Mouse (Mus musculus): ENCODE measurements around the gene Traf5. TPM values are rescaled to one million over a fixed set of nuclear protein-coding genes. Genes with fewer than 3 reads are reported as not detected.
A peak's percentile ranks its signal among the peaks of the same experiment; 100 is the strongest.

Gene Traf5
- polyA plus RNA-seq, 1 experiment from 2014 or later, result 16.9 TPM

GRCm38 (mm10) chr1:192103176-192103575 lies 10.8 kb upstream of the Traf5 start:
- H3K4me3 ChIP-seq (ENCODE audit: control insufficient read depth in 1 of 2, insufficient read depth in 1 of 2, low read depth in 1 of 2, low read length in 2 of 2), result no peak overlapping the region
- no peaks in the 10 kb centered on the region for H3K27me3 ChIP-seq (ENCODE audit: control insufficient read depth, insufficient read depth, low read length)
- no peak overlapping the region for H3K4me2 ChIP-seq (ENCODE audit: low read length)
- peaks cover 70% of the 10 kb centered on the region for H3K36me3 ChIP-seq (ENCODE audit: control insufficient read depth, insufficient read depth, low read length)
- peaks cover 0 to 14% of the 10 kb centered on the region in 2 experiments; a peak in 2 of 4 replicates for H3K4me1 ChIP-seq (ENCODE audit: control insufficient read depth in 2 of 2, insufficient read depth in 2 of 2, low read length in 2 of 2)
- ATAC-seq (ENCODE audit: insufficient number of reproducible peaks, insufficient read depth, low FRiP score, low read depth), result no peak
- H3K9me3 ChIP-seq (ENCODE audit: control insufficient read depth, low read length), result no peaks in the 10 kb centered on the region
- H3K9ac ChIP-seq (ENCODE audit: low read length), result no peak overlapping the region
- WGBS, result 52% methylated on average over 6 of the region's 6 CpGs
- 0 out of 4 replicates have a peak overlapping the region, but pooled peaks of 1 of the 2 experiments have one; percentile 20 for H3K27ac ChIP-seq (replicated peaks in 1 of 2; ENCODE audit: control insufficient read depth in 1 of 2, insufficient read depth in 1 of 2, low read depth in 2 of 2, low read length in 2 of 2)

DNA sequence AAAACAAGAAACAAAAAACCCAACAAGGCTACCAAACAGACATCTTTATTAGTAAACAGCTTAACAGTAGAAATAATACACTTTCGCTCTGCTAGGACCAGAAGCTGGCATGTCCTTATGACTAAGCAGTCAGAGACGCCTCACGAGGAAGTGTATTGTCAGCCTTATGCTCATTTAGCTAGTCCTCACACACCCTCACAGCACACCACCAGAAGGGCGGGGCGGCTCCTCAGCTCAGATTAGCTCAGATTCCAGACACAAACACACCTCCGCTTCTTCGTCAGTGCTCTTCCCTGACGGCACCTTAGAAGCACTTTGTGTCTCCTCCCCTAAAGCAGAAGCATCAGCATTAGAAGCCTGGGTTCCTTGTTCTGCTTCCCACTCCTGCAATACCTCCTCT lies 9.0 kb upstream of the Traf5 start:
- 68% methylated on average over 8 of the region's 8 CpGs for WGBS
- H3K36me3 ChIP-seq (ENCODE audit: control insufficient read depth, insufficient read depth, low read length), result peaks cover 61% of the 10 kb centered on the region

GRCm38 (mm10) chr1:192100742-192101141 lies 8.4 kb upstream of the Traf5 start:
- no peak overlapping the region for H3K4me3 ChIP-seq (ENCODE audit: control insufficient read depth in 1 of 2, insufficient read depth in 1 of 2, low read depth in 1 of 2, low read length in 2 of 2)
- no peak overlapping the region for H3K4me2 ChIP-seq (ENCODE audit: low read length)
- H3K4me1 ChIP-seq (ENCODE audit: control insufficient read depth in 2 of 2, insufficient read depth in 2 of 2, low read length in 2 of 2), result peaks cover 0 to 9% of the 10 kb centered on the region in 2 experiments; a peak in 2 of 4 replicates
- 96% methylated on average over 11 of the region's 11 CpGs for WGBS
- no peaks in the 10 kb centered on the region for H3K9me3 ChIP-seq (ENCODE audit: control insufficient read depth, low read length)
- H3K27ac ChIP-seq (replicated peaks in 1 of 2; ENCODE audit: control insufficient read depth in 1 of 2, insufficient read depth in 1 of 2, low read depth in 2 of 2, low read length in 2 of 2), result no peak overlapping the region
- no peaks in the 10 kb centered on the region for H3K27me3 ChIP-seq (ENCODE audit: control insufficient read depth, insufficient read depth, low read length)
- ATAC-seq (ENCODE audit: insufficient number of reproducible peaks, insufficient read depth, low FRiP score, low read depth), result no peak
- H3K36me3 ChIP-seq (ENCODE audit: control insufficient read depth, insufficient read depth, low read length), result peaks cover 54% of the 10 kb centered on the region
- no peak overlapping the region for H3K9ac ChIP-seq (ENCODE audit: low read length)

More for the DNA sequence above, 9.0 kb upstream of the Traf5 start:
- no peak overlapping the region for H3K4me3 ChIP-seq (ENCODE audit: control insufficient read depth in 1 of 2, insufficient read depth in 1 of 2, low read depth in 1 of 2, low read length in 2 of 2)
- peaks cover 0 to 9% of the 10 kb centered on the region in 2 experiments; a peak in 2 of 4 replicates for H3K4me1 ChIP-seq (ENCODE audit: control insufficient read depth in 2 of 2, insufficient read depth in 2 of 2, low read length in 2 of 2)
- no peak overlapping the region for H3K4me2 ChIP-seq (ENCODE audit: low read length)
- no peak overlapping the region for H3K27ac ChIP-seq (replicated peaks in 1 of 2; ENCODE audit: control insufficient read depth in 1 of 2, insufficient read depth in 1 of 2, low read depth in 2 of 2, low read length in 2 of 2)
- H3K27me3 ChIP-seq (ENCODE audit: control insufficient read depth, insufficient read depth, low read length), result no peaks in the 10 kb centered on the region
- H3K9me3 ChIP-seq (ENCODE audit: control insufficient read depth, low read length), result no peaks in the 10 kb centered on the region
- ATAC-seq (ENCODE audit: insufficient number of reproducible peaks, insufficient read depth, low FRiP score, low read depth), result no peak
- no peak overlapping the region for H3K9ac ChIP-seq (ENCODE audit: low read length)

DNA sequence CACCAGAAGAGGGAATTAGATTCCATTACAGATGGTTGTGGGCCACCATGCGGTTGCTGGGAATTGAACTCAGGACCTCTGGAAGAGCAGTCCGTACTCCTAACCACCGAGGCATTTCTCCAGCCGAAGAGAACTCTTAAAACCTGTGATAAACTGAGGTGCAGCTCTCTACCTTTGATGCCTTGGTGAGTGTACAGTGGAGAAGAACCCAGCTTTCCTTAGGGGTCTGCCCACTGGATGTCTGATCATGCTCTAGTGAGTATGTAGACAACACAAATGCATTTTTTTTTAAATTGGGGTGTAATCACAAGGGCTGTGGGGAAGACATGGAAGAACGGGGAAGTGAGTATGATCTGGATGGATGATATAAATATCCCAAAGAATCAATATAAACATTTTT lies 3.3 kb upstream of the Traf5 start:
- H3K9ac ChIP-seq (ENCODE audit: low read length), result no peak overlapping the region
- H3K4me2 ChIP-seq (ENCODE audit: low read length), result no peak overlapping the region
- no peak overlapping the region for H3K27ac ChIP-seq (replicated peaks in 1 of 2; ENCODE audit: control insufficient read depth in 1 of 2, insufficient read depth in 1 of 2, low read depth in 2 of 2, low read length in 2 of 2)
- peaks cover 7 to 10% of the 10 kb centered on the region in 2 experiments for H3K4me1 ChIP-seq (ENCODE audit: control insufficient read depth in 2 of 2, insufficient read depth in 2 of 2, low read length in 2 of 2)
- 83% methylated on average over 5 of the region's 5 CpGs for WGBS
- ATAC-seq (ENCODE audit: insufficient number of reproducible peaks, insufficient read depth, low FRiP score, low read depth), result no peak
- H3K9me3 ChIP-seq (ENCODE audit: control insufficient read depth, low read length), result no peaks in the 10 kb centered on the region
- no peaks in the 10 kb centered on the region for H3K27me3 ChIP-seq (ENCODE audit: control insufficient read depth, insufficient read depth, low read length)
- peaks cover 21% of the 10 kb centered on the region for H3K36me3 ChIP-seq (ENCODE audit: control insufficient read depth, insufficient read depth, low read length)
- H3K4me3 ChIP-seq (ENCODE audit: control insufficient read depth in 1 of 2, insufficient read depth in 1 of 2, low read depth in 1 of 2, low read length in 2 of 2), result no peak overlapping the region

- Histone ChIP-seq H3K4me1 (ENCODE audit: control insufficient read depth in 2 of 2, insufficient read depth in 2 of 2, low read length in 2 of 2) (peaks cover 8 to 12% of the 10 kb centered on the region in 2 experiments), H3K27me3 (ENCODE audit: control insufficient read depth, insufficient read depth, low read length) (no peaks in the 10 kb centered on the region), H3K4me3 (ENCODE audit: control insufficient read depth in 1 of 2, insufficient read depth in 1 of 2, low read depth in 1 of 2, low read length in 2 of 2) (no peak overlapping the region), H3K9me3 (ENCODE audit: control insufficient read depth, low read length) (no peaks in the 10 kb centered on the region), H3K27ac (replicated peaks in 1 of 2; ENCODE audit: control insufficient read depth in 1 of 2, insufficient read depth in 1 of 2, low read depth in 2 of 2, low read length in 2 of 2) (no peak overlapping the region), H3K4me2 (ENCODE audit: low read length) (no peak overlapping the region), H3K36me3 (ENCODE audit: control insufficient read depth, insufficient read depth, low read length) (peaks cover 17% of the 10 kb centered on the region), H3K9ac (ENCODE audit: low read length) (no peak overlapping the region)
- no peak for ATAC-seq (ENCODE audit: insufficient number of reproducible peaks, insufficient read depth, low FRiP score, low read depth)
- 54% methylated on average over 13 of the region's 13 CpGs for WGBS
Observed at GRCm38 (mm10) chr1:192094451-192095170, 2.3 kb upstream of the Traf5 start.

DNA sequence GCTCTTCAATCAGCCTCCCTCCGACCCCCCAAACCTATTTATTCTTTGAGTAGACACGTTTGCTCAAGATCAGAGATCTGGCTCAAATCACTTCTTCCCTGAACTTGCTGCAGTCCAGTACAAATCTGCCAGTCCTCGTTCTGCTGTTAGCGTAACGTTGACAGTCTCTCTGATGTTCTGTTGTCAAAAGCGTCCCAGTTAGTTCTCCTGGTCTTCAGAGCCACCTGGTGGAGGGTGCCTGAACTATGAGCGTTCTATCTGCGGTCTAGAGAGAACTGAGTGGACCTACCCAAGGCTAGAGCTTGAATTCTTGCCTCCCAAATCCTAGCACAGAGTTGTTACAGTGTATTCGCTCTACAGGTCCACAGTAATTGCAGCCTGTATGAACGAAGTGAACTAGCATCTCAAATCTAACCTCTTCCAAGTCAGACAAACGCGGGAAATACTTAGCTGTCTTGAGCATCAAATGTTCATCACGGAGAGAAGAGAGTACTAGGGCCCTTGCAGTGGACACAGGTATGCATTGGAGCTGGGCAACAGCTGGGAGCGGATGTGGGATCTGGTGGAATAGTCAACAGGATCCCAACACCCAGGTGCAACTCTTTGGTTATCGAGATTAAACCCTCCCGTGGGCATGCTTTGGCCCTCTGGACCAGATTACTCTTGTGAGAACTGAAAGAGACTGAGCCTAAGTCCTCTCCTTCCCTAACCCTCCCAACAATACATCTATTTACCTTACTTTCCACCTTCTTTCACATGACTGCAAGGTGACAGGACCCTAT lies 711 bp upstream of the Traf5 start:
- peaks cover 7% of the 10 kb centered on the region for H3K36me3 ChIP-seq (ENCODE audit: control insufficient read depth, insufficient read depth, low read length)
- peak overlapping the region; percentile 85 for H3K4me2 ChIP-seq (ENCODE audit: low read length)
- H3K9me3 ChIP-seq (ENCODE audit: control insufficient read depth, low read length), result no peaks in the 10 kb centered on the region
- H3K4me1 ChIP-seq (ENCODE audit: control insufficient read depth in 2 of 2, insufficient read depth in 2 of 2, low read length in 2 of 2), result peaks cover 8 to 17% of the 10 kb centered on the region in 2 experiments
- H3K27me3 ChIP-seq (ENCODE audit: control insufficient read depth, insufficient read depth, low read length), result no peaks in the 10 kb centered on the region
- ATAC-seq (ENCODE audit: insufficient number of reproducible peaks, insufficient read depth, low FRiP score, low read depth), result peak; percentile 58; the same call in 1 of the 2 replicates
- H3K4me3 ChIP-seq (ENCODE audit: control insufficient read depth in 1 of 2, insufficient read depth in 1 of 2, low read depth in 1 of 2, low read length in 2 of 2), result peak overlapping the region; percentile 75 to 78
- WGBS, result 26% methylated on average over 16 of the region's 16 CpGs
- 0 out of 4 replicates have a peak overlapping the region, but pooled peaks of 1 of the 2 experiments have one; percentile 81 for H3K27ac ChIP-seq (replicated peaks in 1 of 2; ENCODE audit: control insufficient read depth in 1 of 2, insufficient read depth in 1 of 2, low read depth in 2 of 2, low read length in 2 of 2)
- H3K9ac ChIP-seq (ENCODE audit: low read length), result peak overlapping the region; percentile 88; the same call in 1 of the 2 replicates

DNA sequence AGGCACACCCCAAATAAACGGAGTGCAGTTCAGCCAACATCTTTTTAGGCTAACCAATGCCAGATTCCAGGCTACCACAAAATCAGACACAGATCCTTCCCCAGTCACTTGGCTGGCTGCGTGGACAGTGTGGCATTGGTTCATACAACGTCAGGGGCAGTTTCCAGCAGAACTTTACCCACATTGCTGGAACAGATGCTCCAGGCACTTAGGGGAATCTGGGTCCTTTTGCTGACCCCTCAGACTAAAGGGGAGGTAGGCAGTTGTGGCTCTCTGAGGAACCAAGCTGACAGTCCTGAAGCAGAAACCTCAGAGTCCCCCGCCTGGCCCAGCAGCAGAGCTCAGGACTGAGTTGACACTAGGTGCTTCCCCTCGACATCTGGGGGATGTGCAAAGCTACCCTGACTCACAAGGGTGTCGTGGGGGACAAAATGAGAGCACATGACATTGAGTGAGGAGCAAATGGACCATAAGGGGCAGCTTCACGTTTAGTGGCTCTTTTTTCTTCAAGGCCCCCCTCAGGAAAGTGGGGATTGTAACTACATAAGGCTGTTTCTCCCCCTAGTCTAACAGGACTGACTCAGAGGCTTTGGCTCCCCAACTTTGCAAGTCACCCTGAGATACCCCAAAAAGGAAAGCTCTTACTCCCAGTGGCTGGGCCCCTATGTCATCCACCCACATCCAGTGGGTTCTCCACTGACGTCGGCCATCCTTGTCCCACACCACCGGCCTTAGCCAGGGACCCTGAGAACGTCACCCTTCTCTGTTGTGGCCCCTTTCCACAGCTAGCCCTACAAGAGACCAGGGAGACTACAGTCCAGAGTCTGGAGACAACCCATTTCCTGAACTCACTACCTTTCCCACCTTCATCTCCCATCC lies 1.4 kb downstream of the Traf5 start:
- H3K4me3 ChIP-seq (ENCODE audit: control insufficient read depth in 1 of 2, insufficient read depth in 1 of 2, low read depth in 1 of 2, low read length in 2 of 2), result peak overlapping the region; percentile 8 to 75; a peak in 3 of 4 replicates
- H3K4me1 ChIP-seq (ENCODE audit: control insufficient read depth in 2 of 2, insufficient read depth in 2 of 2, low read length in 2 of 2), result peaks cover 19 to 29% of the 10 kb centered on the region in 2 experiments
- H3K27ac ChIP-seq (replicated peaks in 1 of 2; ENCODE audit: control insufficient read depth in 1 of 2, insufficient read depth in 1 of 2, low read depth in 2 of 2, low read length in 2 of 2), result no peak overlapping the region
- H3K9ac ChIP-seq (ENCODE audit: low read length), result peak overlapping the region; percentile 88
- H3K36me3 ChIP-seq (ENCODE audit: control insufficient read depth, insufficient read depth, low read length), result peaks cover 3% of the 10 kb centered on the region; the same call in 1 of the 2 replicates
- H3K4me2 ChIP-seq (ENCODE audit: low read length), result peak overlapping the region; percentile 85
- WGBS, result 73% methylated on average over 11 of the region's 11 CpGs
- no peaks in the 10 kb centered on the region for H3K9me3 ChIP-seq (ENCODE audit: control insufficient read depth, low read length)
- H3K27me3 ChIP-seq (ENCODE audit: control insufficient read depth, insufficient read depth, low read length), result no peaks in the 10 kb centered on the region
- ATAC-seq (ENCODE audit: insufficient number of reproducible peaks, insufficient read depth, low FRiP score, low read depth), result no peak
